Mouse (Mus musculus) intestine, postnatal 0 days (tissue): ENCODE data around the gene Rfx4. TPM values are rescaled to one million over a fixed set of nuclear protein-coding genes. Genes with fewer than 3 reads are reported as not detected.

Experiments used
- ATAC-seq: fragments of 200-750 bp; cut with Nextera tagmentation; 2 replicates; pipeline ENCODE4 v1.8.0; 2017; ENCODE audit warnings: mild to moderate bottlenecking, moderate TSS enrichment, moderate library complexity
- H3K27ac ChIP-seq: fragments of 300-500 bp; sonication (generic); 2 replicates; pipeline ENCODE4 v1.5.1; 2014; ENCODE audit warnings: mild to moderate bottlenecking, low read depth, low read length, moderate library complexity
- H3K27me3 ChIP-seq: fragments of 300-500 bp; sonication (generic); replicated peaks from 2 replicates; pipeline ENCODE4 v1.6.1; 2014; ENCODE audit warnings: low read length, mixed read lengths; ENCODE audit not compliant: control insufficient read depth, insufficient read depth
- H3K36me3 ChIP-seq: fragments of 300-500 bp; sonication (generic); 2 replicates; pipeline ENCODE4 v1.6.1; 2014; ENCODE audit warnings: mild to moderate bottlenecking, moderate library complexity; ENCODE audit not compliant: control insufficient read depth, insufficient read depth
- H3K4me1 ChIP-seq: fragments of 300-500 bp; sonication (generic); replicated peaks from 2 replicates; pipeline ENCODE4 v1.6.1; 2014; ENCODE audit warnings: antibody characterized with exemption, low read length, mixed read lengths; ENCODE audit not compliant: control insufficient read depth, insufficient read depth
- H3K4me2 ChIP-seq: fragments of 300-500 bp; sonication (generic); replicated peaks from 2 replicates; pipeline ENCODE4 v1.6.1; 2014; ENCODE audit warnings: low read depth, mild to moderate bottlenecking, moderate library complexity
- H3K4me3 ChIP-seq: fragments of 300-500 bp; sonication (generic); 2 replicates; pipeline ENCODE4 v1.5.1; 2014; ENCODE audit warnings: low read depth, low read length
- H3K9ac ChIP-seq: fragments of 300-500 bp; sonication (generic); 2 replicates; pipeline ENCODE4 v1.6.1; 2014; ENCODE audit warnings: mild to moderate bottlenecking, low read depth, low read length
- H3K9me3 ChIP-seq: fragments of 300-500 bp; sonication (generic); 2 replicates; pipeline ENCODE4 v1.6.1; 2016; ENCODE audit warnings: mixed run types; ENCODE audit not compliant: control insufficient read depth
- CTCF ChIP-seq: sonication (generic); IDR thresholded peaks from 2 replicates; pipeline ENCODE4 v1.5.1; 2016; ENCODE audit warnings: low read depth, mild to moderate bottlenecking, control low read depth, antibody characterized with exemption, moderate library complexity
- WGBS: fragments of 180-500 bp; shearing (Covaris S2); extraction: QIAGEN DNeasy Blood & Tissue Kit; methylation state at CpG from one replicate; pipeline ENCODE4 v1.1.7; 2014; 5-methylcytosine and 5-hydroxymethylcytosine counted together
- polyA plus RNA-seq: library from polyadenylated mRNA; unstranded; fragments of >200 nt; fragmentation: Nextera tagmentation; extraction: Ambion mirVana; gene quantifications from 2 replicates; pipeline ENCODE4 v1.2.1, GENCODE M21; 2015

Rfx4 gene
- polyA plus RNA-seq, 1 experiment from 2014 or later: not detected

DNA sequence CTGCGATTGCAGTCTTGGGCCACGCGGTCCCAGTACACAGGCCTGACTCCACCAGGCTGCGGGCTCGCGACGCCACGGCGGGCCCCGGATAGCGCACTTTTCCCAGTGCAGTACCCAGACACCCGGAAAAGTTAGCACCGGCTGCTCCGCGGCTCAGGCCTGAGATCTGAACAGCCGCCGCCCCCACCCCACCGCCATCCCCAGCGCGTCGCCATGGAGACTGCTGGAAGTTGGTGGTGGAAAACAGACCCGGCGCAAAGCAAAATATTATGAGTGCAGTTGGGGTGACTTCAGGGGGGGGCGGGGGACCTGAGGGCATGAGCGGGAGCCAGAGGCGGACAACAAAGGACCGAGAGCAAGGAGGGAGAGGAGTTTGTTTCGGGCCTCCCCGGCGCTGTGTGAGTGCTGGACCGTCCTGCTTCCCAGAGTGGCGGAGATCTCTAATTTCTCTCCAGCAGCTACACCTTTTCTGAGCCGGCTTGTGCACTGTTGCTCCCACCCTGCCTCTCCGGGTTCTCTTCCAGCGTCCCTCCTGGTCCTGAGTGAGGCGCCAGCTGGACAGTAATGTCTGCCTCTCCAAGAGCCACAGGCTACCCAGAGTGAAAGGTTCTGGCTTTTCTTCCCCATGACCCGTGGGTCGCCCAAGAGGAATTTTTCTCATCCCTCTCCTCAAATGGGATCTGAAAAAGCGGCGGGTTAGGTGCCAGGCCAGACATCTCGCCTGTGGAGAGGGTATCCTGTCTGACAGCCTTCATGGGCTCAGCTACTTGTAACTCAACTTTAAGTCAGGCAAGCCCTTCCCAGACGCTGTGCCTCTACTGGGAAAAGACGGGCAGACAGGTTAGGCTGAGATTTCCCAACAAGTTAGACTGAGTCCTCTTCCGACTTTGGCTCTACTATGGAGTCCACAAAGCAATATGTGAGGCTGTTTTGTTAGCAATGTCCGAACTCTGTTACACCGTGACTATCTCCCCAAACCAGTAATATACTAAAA is 4.6 kb downstream of the Rfx4 start:
- H3K27me3 ChIP-seq: peaks cover 83% of the 10 kb centered on the region
- H3K36me3 ChIP-seq: no peaks in the 10 kb centered on the region
- no peak for TF ChIP-seq CTCF
- H3K4me3 ChIP-seq: peak overlapping the region; percentile 6
- no peak overlapping the region for H3K9ac ChIP-seq
- no peaks in the 10 kb centered on the region for H3K4me1 ChIP-seq
- no peaks in the 10 kb centered on the region for H3K9me3 ChIP-seq
- H3K4me2 ChIP-seq: peak overlapping the region; percentile 46
- H3K27ac ChIP-seq: no peak overlapping the region
- WGBS: 9% methylated on average over 46 of the region's 46 CpGs
- 0 out of 2 replicates have a peak, but pooled peaks have one; percentile 35 for ATAC-seq

DNA sequence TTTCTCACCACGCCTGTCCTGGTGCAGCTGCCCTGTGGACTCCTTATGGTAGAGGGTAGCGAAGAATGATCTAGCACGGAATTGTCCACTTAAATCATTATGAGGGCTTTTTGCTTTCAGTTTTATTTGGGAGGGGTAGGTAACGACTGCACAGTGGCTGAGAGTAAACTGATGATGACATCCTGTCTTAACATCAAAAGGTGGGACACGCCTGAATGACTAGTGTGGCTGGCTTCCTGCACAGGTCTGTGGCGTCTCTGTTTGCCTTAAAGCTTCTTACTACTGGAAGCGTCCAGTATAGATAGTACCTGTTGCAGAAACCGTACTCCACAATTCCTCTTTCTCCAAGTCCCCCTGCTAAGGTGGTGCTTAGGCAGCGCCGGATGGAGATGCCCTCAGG is 12.9 kb downstream of the Rfx4 start:
- TF ChIP-seq CTCF: no peak
- H3K4me3 ChIP-seq: no peak overlapping the region
- ATAC-seq: no peak
- no peaks in the 10 kb centered on the region for H3K4me1 ChIP-seq
- peaks cover 13% of the 10 kb centered on the region; the same call in 1 of the 2 replicates for H3K27me3 ChIP-seq
- H3K9ac ChIP-seq: no peak overlapping the region
- no peak overlapping the region for H3K4me2 ChIP-seq
- 68% methylated on average over 10 of the region's 10 CpGs for WGBS
- no peaks in the 10 kb centered on the region for H3K9me3 ChIP-seq
- H3K36me3 ChIP-seq: no peaks in the 10 kb centered on the region
- no peak overlapping the region for H3K27ac ChIP-seq

DNA sequence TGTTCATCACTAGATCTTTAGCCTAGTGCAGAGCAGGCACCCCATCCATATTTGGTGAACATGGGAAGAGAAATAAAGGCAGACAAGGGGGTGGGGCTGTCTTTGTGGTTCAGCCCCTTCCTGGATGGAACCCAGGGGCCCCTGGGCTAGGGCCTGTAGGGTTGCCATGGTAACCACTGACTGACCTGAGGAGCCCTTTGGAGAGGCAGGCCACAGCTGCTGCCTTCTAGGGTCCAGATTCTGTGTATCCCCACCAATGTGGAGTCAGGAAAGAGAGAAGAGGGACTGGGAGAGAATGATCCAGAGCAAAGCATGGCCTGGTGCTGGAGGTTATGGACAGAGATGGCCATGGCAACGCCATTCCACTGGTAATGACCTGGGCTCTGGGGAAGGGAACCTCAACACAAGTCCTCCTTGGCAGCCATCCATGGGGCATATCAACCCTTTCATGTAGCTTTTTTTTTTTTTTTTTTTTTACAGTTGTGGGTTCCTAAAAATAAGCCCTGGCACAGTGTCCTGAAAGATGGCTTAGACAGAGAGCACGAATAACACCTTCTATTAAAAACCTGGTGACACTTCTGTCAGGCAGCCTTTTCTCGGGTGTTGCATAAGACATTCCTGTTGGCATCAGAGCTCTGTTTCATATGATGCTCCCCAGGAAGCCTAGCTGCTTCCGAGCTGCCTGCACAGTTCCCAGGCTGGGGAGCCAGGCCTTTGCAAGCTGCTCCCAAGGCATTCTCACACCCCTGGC is 16.7 kb downstream of the Rfx4 start:
- no peak overlapping the region for H3K9ac ChIP-seq

DNA sequence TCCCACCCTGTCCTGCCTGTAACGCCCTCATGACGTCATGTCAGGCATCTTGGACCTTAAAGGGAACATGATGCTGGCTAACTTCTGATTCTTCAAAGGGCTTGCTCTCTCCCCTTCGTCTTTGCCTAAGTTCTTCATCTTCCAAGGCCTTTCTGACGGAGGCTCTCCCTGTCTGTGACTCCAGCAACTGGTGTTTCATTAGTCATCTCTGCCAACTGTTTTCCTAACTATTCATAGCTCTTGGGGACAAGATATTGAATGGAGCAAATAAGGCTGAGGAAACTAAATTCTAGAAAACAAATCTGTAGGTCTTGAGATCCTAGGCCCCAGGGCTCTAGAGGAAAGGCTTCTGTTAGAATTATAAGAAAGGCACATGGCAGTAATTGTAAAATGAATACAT is 18.0 kb downstream of the Rfx4 start:
- Histone ChIP-seq H3K9me3 (no peaks in the 10 kb centered on the region), H3K4me3 (no peak overlapping the region), H3K4me1 (no peaks in the 10 kb centered on the region), H3K9ac (no peak overlapping the region), H3K4me2 (no peak overlapping the region), H3K27ac (no peak overlapping the region), H3K36me3 (no peaks in the 10 kb centered on the region), H3K27me3 (no peaks in the 10 kb centered on the region; the same call in 1 of the 2 replicates)
- TF ChIP-seq CTCF: no peak
- WGBS: 91% methylated on average over 4 of the region's 4 CpGs
- no peak for ATAC-seq

More for the DNA sequence above, 16.7 kb downstream of the Rfx4 start:
- no peak for TF ChIP-seq CTCF
- ATAC-seq: no peak
- H3K9me3 ChIP-seq: no peaks in the 10 kb centered on the region
- H3K27me3 ChIP-seq: no peaks in the 10 kb centered on the region; the same call in 1 of the 2 replicates
- WGBS: 84% methylated on average over 4 of the region's 4 CpGs
- H3K4me3 ChIP-seq: no peak overlapping the region
- no peak overlapping the region for H3K4me2 ChIP-seq
- no peak overlapping the region for H3K27ac ChIP-seq
- H3K4me1 ChIP-seq: no peaks in the 10 kb centered on the region
- no peaks in the 10 kb centered on the region for H3K36me3 ChIP-seq

DNA sequence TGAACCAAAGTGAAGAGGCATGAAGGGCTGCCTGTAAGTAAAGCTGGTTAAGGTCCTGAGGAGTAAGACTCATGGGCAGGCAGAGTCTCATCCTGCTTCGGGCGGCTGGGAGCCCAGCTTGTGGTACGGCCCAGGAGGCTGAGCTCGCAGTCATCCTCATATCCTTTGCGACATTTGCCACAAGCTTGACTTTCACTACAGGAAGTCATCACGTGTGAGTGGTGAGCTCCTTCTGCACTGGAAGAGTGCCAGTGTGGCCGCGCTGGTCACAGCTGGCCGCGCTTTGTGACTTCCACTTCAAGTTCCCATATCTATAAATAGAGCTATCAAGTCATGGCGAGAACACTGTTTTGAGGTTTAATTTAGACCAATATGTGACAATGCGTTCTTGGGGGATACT is 18.7 kb downstream of the Rfx4 start:
- no peak overlapping the region for H3K9ac ChIP-seq
- H3K27me3 ChIP-seq: no peaks in the 10 kb centered on the region; the same call in 1 of the 2 replicates
- 68% methylated on average over 12 of the region's 12 CpGs for WGBS
- no peaks in the 10 kb centered on the region for H3K36me3 ChIP-seq
- H3K9me3 ChIP-seq: no peaks in the 10 kb centered on the region
- H3K4me1 ChIP-seq: no peaks in the 10 kb centered on the region
- H3K27ac ChIP-seq: no peak overlapping the region
- no peak for TF ChIP-seq CTCF
- ATAC-seq: no peak
- no peak overlapping the region for H3K4me2 ChIP-seq
- no peak overlapping the region for H3K4me3 ChIP-seq

DNA sequence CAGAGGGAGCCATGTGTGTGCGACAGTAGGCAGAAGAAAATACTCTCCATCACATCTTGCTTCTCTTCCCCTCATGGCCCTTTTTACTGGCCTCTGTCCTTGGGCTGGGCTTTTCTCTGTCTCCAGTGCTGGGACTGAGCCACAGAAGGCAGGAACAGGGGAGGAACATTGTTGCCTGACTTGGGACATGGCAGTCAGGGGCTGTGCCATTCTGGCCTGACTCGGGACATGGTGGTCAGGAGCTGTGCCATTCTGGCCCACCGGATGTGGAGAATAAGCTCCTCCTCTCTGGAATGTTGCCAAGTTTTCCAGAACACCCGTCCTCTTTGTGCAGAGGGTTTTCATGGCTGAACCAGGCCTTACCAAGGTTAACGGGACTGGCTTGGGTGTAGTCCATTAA is 21.2 kb downstream of the Rfx4 start:
- Histone ChIP-seq H3K4me2 (no peak overlapping the region), H3K27me3 (no peaks in the 10 kb centered on the region), H3K27ac (no peak overlapping the region), H3K4me1 (no peaks in the 10 kb centered on the region), H3K9me3 (no peaks in the 10 kb centered on the region), H3K36me3 (no peaks in the 10 kb centered on the region), H3K4me3 (no peak overlapping the region), H3K9ac (no peak overlapping the region)
- 68% methylated on average over 5 of the region's 5 CpGs for WGBS
- TF ChIP-seq CTCF: no peak
- ATAC-seq: no peak
